Mouse (Mus musculus): ENCODE results near the gene Lin52. TPM values are rescaled to one million over a fixed set of nuclear protein-coding genes. Genes with fewer than 3 reads are reported as not detected.
"Not testable (repeated sequence)": the region's sequence is repeated elsewhere in the genome, so short reads cannot be mapped to it uniquely, and the experiment has no call there.

Lin52 gene
- polyA plus RNA-seq, 1 experiment from 2014 or later: 41.3 TPM

- peaks cover 18% of the 10 kb centered on the region; the same call in 1 of the 2 replicates for H3K4me1 ChIP-seq (replicated peaks)
- WGBS: 52% methylated on average over 3 of the region's 3 CpGs
- H3K36me3 ChIP-seq: no peaks in the 10 kb centered on the region
- H3K9me3 ChIP-seq: no peaks in the 10 kb centered on the region
- H3K4me3 ChIP-seq (replicated peaks): no peak overlapping the region
- H3K4me2 ChIP-seq (replicated peaks): no peak overlapping the region
- H3K27ac ChIP-seq: no peak overlapping the region
- H3K27me3 ChIP-seq: peaks cover 9% of the 10 kb centered on the region
- no peak for ATAC-seq
- H3K9ac ChIP-seq (replicated peaks): no peak overlapping the region
Observed at GRCm38 (mm10) chr12:84523728-84524127, 72.5 kb downstream of the Lin52 start.

- H3K9me3 ChIP-seq: no peaks in the 10 kb centered on the region
- H3K4me1 ChIP-seq (replicated peaks): peaks cover 18% of the 10 kb centered on the region; the same call in 1 of the 2 replicates
- no peak for ATAC-seq
- H3K27me3 ChIP-seq: peaks cover 15% of the 10 kb centered on the region
- no peaks in the 10 kb centered on the region for H3K36me3 ChIP-seq
- H3K9ac ChIP-seq (replicated peaks): no peak overlapping the region
- WGBS: 66% methylated on average over 11 of the region's 11 CpGs
- H3K4me3 ChIP-seq (replicated peaks): no peak overlapping the region
- no peak overlapping the region for H3K4me2 ChIP-seq (replicated peaks)
- no peak overlapping the region for H3K27ac ChIP-seq
Observed at GRCm38 (mm10) chr12:84524147-84525050, 73.2 kb downstream of the Lin52 start.

- Histone ChIP-seq H3K36me3 (peaks cover 3% of the 10 kb centered on the region; the same call in 1 of the 2 replicates), H3K9me3 (no peaks in the 10 kb centered on the region), H3K4me2 (replicated peaks) (no peak overlapping the region), H3K27me3 (peaks cover 15% of the 10 kb centered on the region), H3K9ac (replicated peaks) (no peak overlapping the region), H3K4me1 (replicated peaks) (peaks cover 18% of the 10 kb centered on the region; the same call in 1 of the 2 replicates), H3K4me3 (replicated peaks) (no peak overlapping the region), H3K27ac (no peak overlapping the region)
- WGBS: 90% methylated on average over 12 of the region's 12 CpGs
- no peak for ATAC-seq
Observed at GRCm38 (mm10) chr12:84525422-84525821, 74.2 kb downstream of the Lin52 start.

- Histone ChIP-seq H3K9ac (replicated peaks) (no peak overlapping the region), H3K36me3 (peaks cover 7% of the 10 kb centered on the region; the same call in 1 of the 2 replicates), H3K4me3 (replicated peaks) (no peak overlapping the region), H3K27ac (no peak overlapping the region), H3K4me2 (replicated peaks) (no peak overlapping the region), H3K9me3 (no peaks in the 10 kb centered on the region), H3K4me1 (replicated peaks) (peaks cover 35% of the 10 kb centered on the region), H3K27me3 (peaks cover 17% of the 10 kb centered on the region)
- no peak for ATAC-seq
- WGBS: 91% methylated on average over 5 of the region's 5 CpGs
Observed at GRCm38 (mm10) chr12:84530426-84530825, 79.2 kb downstream of the Lin52 start.

GRCm38 (mm10) chr12:84531906-84532829 lies 80.9 kb downstream of the Lin52 start:
- peak; percentile 94 for ATAC-seq
- Histone ChIP-seq H3K9me3 (no peaks in the 10 kb centered on the region), H3K4me3 (replicated peaks) (no peak overlapping the region), H3K36me3 (peaks cover 7% of the 10 kb centered on the region; the same call in 1 of the 2 replicates), H3K4me1 (replicated peaks) (peaks cover 33% of the 10 kb centered on the region), H3K27me3 (peaks cover 22% of the 10 kb centered on the region), H3K4me2 (replicated peaks) (no peak overlapping the region; the same call in 1 of the 2 replicates), H3K9ac (replicated peaks) (0 out of 2 replicates have a peak overlapping the region, but pooled peaks have one; percentile 23), H3K27ac (peak overlapping the region; percentile 80)
- WGBS: 22% methylated on average over 13 of the region's 13 CpGs

- Histone ChIP-seq H3K36me3 (peaks cover 7% of the 10 kb centered on the region; the same call in 1 of the 2 replicates), H3K27me3 (peaks cover 21% of the 10 kb centered on the region), H3K4me2 (replicated peaks) (no peak overlapping the region; the same call in 1 of the 2 replicates), H3K4me1 (replicated peaks) (peaks cover 33% of the 10 kb centered on the region), H3K9me3 (no peaks in the 10 kb centered on the region), H3K9ac (replicated peaks) (0 out of 2 replicates have a peak overlapping the region, but pooled peaks have one; percentile 23), H3K27ac (peak overlapping the region; percentile 80), H3K4me3 (replicated peaks) (no peak overlapping the region)
- no peak; the same call in 1 of the 2 replicates for ATAC-seq
- 45% methylated on average over 8 of the region's 8 CpGs for WGBS
Observed at GRCm38 (mm10) chr12:84532830-84533199, 81.6 kb downstream of the Lin52 start.

GRCm38 (mm10) chr12:84533706-84534486 lies 82.7 kb downstream of the Lin52 start:
- H3K27ac ChIP-seq: no peak overlapping the region

GRCm38 (mm10) chr12:84539537-84539936 lies 88.3 kb downstream of the Lin52 start:
- H3K4me2 ChIP-seq (replicated peaks); H3K4me3 ChIP-seq (replicated peaks); H3K9me3 ChIP-seq; ATAC-seq; H3K27ac ChIP-seq; H3K4me1 ChIP-seq (replicated peaks); H3K36me3 ChIP-seq; H3K9ac ChIP-seq (replicated peaks): not testable (repeated sequence)
- H3K27me3 ChIP-seq: peaks cover 25% of the 10 kb centered on the region
- WGBS: 84% methylated on average over 3 of the region's 3 CpGs

More at GRCm38 (mm10) chr12:84533706-84534486, 82.7 kb downstream of the Lin52 start:
- Histone ChIP-seq H3K4me3 (replicated peaks) (no peak overlapping the region), H3K36me3 (peaks cover 7% of the 10 kb centered on the region; the same call in 1 of the 2 replicates), H3K27me3 (peaks cover 20% of the 10 kb centered on the region), H3K4me2 (replicated peaks) (no peak overlapping the region), H3K9me3 (no peaks in the 10 kb centered on the region), H3K4me1 (replicated peaks) (peaks cover 33% of the 10 kb centered on the region), H3K9ac (replicated peaks) (no peak overlapping the region)
- WGBS: 63% methylated on average over 7 of the region's 7 CpGs
- no peak for ATAC-seq

GRCm38 (mm10) chr12:84541391-84541958 lies 90.3 kb downstream of the Lin52 start:
- H3K9me3 ChIP-seq: no peaks in the 10 kb centered on the region
- 0 out of 2 replicates have a peak, but pooled peaks cover 3% of the 10 kb centered on the region for H3K4me1 ChIP-seq (replicated peaks)
- no peak overlapping the region for H3K4me3 ChIP-seq (replicated peaks)
- H3K27ac ChIP-seq: no peak overlapping the region
- H3K4me2 ChIP-seq (replicated peaks): no peak overlapping the region
- H3K9ac ChIP-seq (replicated peaks): no peak overlapping the region
- H3K36me3 ChIP-seq: no peaks in the 10 kb centered on the region
- H3K27me3 ChIP-seq: peaks cover 18% of the 10 kb centered on the region
- no peak for ATAC-seq
- 76% methylated on average over 11 of the region's 11 CpGs for WGBS

GRCm38 (mm10) chr12:84546028-84546427 lies 94.8 kb downstream of the Lin52 start:
- no peaks in the 10 kb centered on the region for H3K9me3 ChIP-seq
- no peak overlapping the region for H3K27ac ChIP-seq
- H3K4me1 ChIP-seq (replicated peaks): peaks cover 9% of the 10 kb centered on the region; the same call in 1 of the 2 replicates
- H3K4me2 ChIP-seq (replicated peaks): no peak overlapping the region
- no peaks in the 10 kb centered on the region for H3K36me3 ChIP-seq
- WGBS: 5% methylated on average over 12 of the region's 12 CpGs
- peak; percentile 90 for ATAC-seq
- no peak overlapping the region for H3K4me3 ChIP-seq (replicated peaks)
- no peak overlapping the region for H3K9ac ChIP-seq (replicated peaks)
- H3K27me3 ChIP-seq: peaks cover 12% of the 10 kb centered on the region; the same call in 1 of the 2 replicates
